Mouse (Mus musculus) right cerebral cortex, postnatal 25 days (tissue): Measurements from ENCODE around the gene Gpr62.

Experiments
- DNase-seq: peaks from one replicate; pipeline ENCODE4 v3.0.0; 2022

The Gpr62 gene

GRCm38 (mm10) chr9:106420608-106421007 is 45.1 kb downstream of the Gpr62 start:
- DNase-seq = no peak

GRCm38 (mm10) chr9:106417841-106418625 is 47.7 kb downstream of the Gpr62 start:
- DNase-seq = peak; percentile 93

- DNase-seq = no peak
These were observed 48.9 kb downstream of the Gpr62 start for GRCm38 (mm10) chr9:106416826-106417225.
